Mouse (Mus musculus) MEL (cell line): ENCODE measurements around the gene Gc.
A peak's percentile ranks its signal among the peaks of the same experiment; 100 is the strongest.

Experiments used
- CHD1 ChIP-seq: IDR thresholded peaks from 2 replicates; pipeline ENCODE4 v1.6.1; 2012; ENCODE audit warnings: low read depth, mild to moderate bottlenecking, inconsistent platforms, low read length, improper control_type of control experiment
- CHD2 ChIP-seq: IDR thresholded peaks from 2 replicates; pipeline ENCODE4 v1.6.1; 2011; ENCODE audit warnings: low read length, improper control_type of control experiment
- CTCF ChIP-seq, 3 experiments: IDR thresholded peaks in 2 of 3; conservative IDR thresholded peaks in 1 of 3; 2 replicates each; pipeline ENCODE4 v1.5.1; 2011 to 2012; ENCODE audit warnings: low read length in 3 of 3, low read depth in 2 of 3, mild to moderate bottlenecking in 2 of 3, improper control_type of control experiment in 1 of 3, inconsistent platforms in 1 of 3, mixed read lengths in 1 of 3, moderate library complexity in 1 of 3; ENCODE audit not compliant: control insufficient read depth in 1 of 3, insufficient read depth in 1 of 3, poor library complexity in 1 of 3, severe bottlenecking in 1 of 3
- ELF1 ChIP-seq: IDR thresholded peaks from 2 replicates; pipeline ENCODE4 v1.6.1; 2014; ENCODE audit warnings: low read depth, mild to moderate bottlenecking, inconsistent platforms, low read length, improper control_type of control experiment, moderate library complexity
- GATA1 ChIP-seq: IDR thresholded peaks from 2 replicates; pipeline ENCODE4 v1.6.1; 2011; ENCODE audit warnings: low read depth, low read length, improper control_type of control experiment
- HCFC1 ChIP-seq: IDR thresholded peaks from 2 replicates; pipeline ENCODE4 v1.6.1; 2012; ENCODE audit warnings: low read depth, mild to moderate bottlenecking, inconsistent platforms, low read length, improper control_type of control experiment, moderate library complexity
- JUND ChIP-seq: IDR thresholded peaks from 2 replicates; pipeline ENCODE4 v1.6.1; 2011; ENCODE audit warnings: low read depth, mild to moderate bottlenecking, improper control_type of control experiment, low read length
- POLR2A ChIP-seq, 2 experiments: IDR thresholded peaks; 2 replicates each; pipeline ENCODE4 v1.6.1; 2011 to 2012; ENCODE audit warnings: low read length in 2 of 2, mild to moderate bottlenecking in 2 of 2, control low read depth in 1 of 2, improper control_type of control experiment in 1 of 2, low read depth in 1 of 2, moderate library complexity in 1 of 2; ENCODE audit not compliant: control insufficient read depth in 1 of 2, insufficient read depth in 1 of 2, poor library complexity in 1 of 2
- RAD21 ChIP-seq: IDR thresholded peaks from 2 replicates; pipeline ENCODE4 v1.6.1; 2011; ENCODE audit warnings: mild to moderate bottlenecking, low read depth, low read length, improper control_type of control experiment
- TAL1 ChIP-seq: IDR thresholded peaks from 2 replicates; pipeline ENCODE4 v1.6.1; 2012; ENCODE audit warnings: mild to moderate bottlenecking, inconsistent platforms, low read length, moderate library complexity, mixed read lengths

- TF ChIP-seq TAL1 = no peak
- no peak for TF ChIP-seq POLR2A (IDR thresholded peaks at IDR 0.05; ENCODE audit: control insufficient read depth in 1 of 2, insufficient read depth in 1 of 2, low read depth in 1 of 2, low read length in 2 of 2, poor library complexity in 1 of 2)
- TF ChIP-seq HCFC1 = no peak
- TF ChIP-seq CHD2 = no peak
- peak; percentile 45 to 61 (median 49) for TF ChIP-seq CTCF (IDR thresholded peaks at IDR 0.05 in 2 of 3, conservative IDR thresholded peaks at IDR 0.05 in 1 of 3; ENCODE audit: control insufficient read depth in 1 of 3, insufficient read depth in 1 of 3, low read depth in 2 of 3, low read length in 3 of 3, poor library complexity in 1 of 3, severe bottlenecking in 1 of 3)
- no peak for TF ChIP-seq ELF1
- TF ChIP-seq RAD21 = no peak; the same call in 1 of the 2 replicates
- no peak for TF ChIP-seq GATA1
- TF ChIP-seq JUND = no peak
- TF ChIP-seq CHD1 = no peak
These were observed 2.2 kb downstream of the Gc start for GRCm38 (mm10) chr5:89455526-89455925.
